Mouse (Mus musculus) fibroblast of lung, adult 2 months (primary cell): ENCODE measurements around the gene Wfdc5.

ENCODE experiments used
- DNase-seq: peaks from one replicate; pipeline ENCODE4 v3.0.0-alpha.2; 2011; ENCODE audit warnings: low read depth

Wfdc5 gene

GRCm38 (mm10) chr2:164128576-164129411 is 53.7 kb downstream of the Wfdc5 start:
- no peak for DNase-seq

GRCm38 (mm10) chr2:164127297-164127696 is 55.2 kb downstream of the Wfdc5 start:
- DNase-seq = no peak

- peak; percentile 99 for DNase-seq
Measured at GRCm38 (mm10) chr2:164126533-164126955, 56.0 kb downstream of the Wfdc5 start.
